Mouse (Mus musculus) spleen, postnatal 14 days (tissue): ENCODE measurements around the gene Slc17a3.

Experiments
- DNase-seq, 2 experiments: peaks; one replicate each; pipeline ENCODE4 v3.0.0; 2021 to 2022; ENCODE audit warnings: low spot score in 2 of 2

The Slc17a3 gene

DNA sequence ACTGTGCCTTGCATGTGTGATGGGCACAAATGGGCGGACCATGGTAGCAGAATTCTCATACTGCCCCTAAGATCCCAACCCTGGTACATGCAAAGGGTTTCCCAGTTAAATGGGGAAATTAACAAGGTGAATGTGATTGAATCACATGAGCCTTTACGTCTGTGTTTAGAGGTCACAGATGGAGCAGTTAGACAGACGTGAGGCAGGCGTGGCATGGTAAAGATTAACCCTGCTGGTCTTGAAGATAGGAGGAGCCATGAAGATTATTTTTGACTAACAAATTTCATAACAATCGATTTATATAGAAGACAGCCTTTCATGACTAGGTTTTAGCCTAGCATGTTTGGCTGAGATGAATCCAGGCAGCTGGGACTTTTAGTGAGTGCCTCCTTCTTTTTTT is 33.9 kb downstream of the Slc17a3 start:
- DNase-seq = no peak

DNA sequence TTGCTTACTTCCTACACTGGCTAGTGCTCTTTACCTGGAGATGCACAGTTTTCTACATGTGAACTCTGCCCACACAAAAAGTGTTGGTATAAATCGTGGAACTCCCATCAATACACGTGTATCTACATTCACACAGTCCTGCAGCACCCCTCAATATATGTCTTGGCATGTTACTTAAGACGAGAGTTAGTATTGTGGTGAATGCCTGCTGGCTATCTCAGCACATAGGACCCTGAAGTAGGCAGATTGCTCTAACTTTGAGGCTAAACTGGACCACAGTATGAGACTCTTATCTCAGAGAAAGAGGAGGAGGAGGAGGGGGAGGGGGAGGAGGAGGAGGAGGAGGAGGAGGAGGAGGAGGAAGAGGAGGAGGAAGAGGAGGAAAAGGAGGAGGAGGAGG is 39.9 kb downstream of the Slc17a3 start:
- no peak for DNase-seq

DNA sequence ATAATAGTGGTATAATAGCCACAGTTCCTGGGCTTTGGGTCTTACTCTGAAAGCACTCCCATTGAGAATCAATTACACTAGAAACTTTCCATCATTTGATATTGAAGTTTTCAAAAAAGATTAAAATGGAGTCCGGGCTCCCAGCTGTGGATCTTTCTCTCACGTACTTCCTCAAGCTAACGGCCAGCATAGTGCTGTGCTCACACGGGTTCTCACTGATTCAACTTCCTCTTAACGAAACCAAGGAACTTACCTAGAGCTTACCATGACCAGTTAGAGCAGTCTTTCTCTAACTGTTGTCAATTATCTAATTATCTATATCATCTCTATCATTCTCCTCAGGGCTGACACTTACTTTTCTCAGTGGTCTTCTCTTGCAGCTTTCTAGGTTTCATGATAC is 40.4 kb downstream of the Slc17a3 start:
- DNase-seq = no peak

DNA sequence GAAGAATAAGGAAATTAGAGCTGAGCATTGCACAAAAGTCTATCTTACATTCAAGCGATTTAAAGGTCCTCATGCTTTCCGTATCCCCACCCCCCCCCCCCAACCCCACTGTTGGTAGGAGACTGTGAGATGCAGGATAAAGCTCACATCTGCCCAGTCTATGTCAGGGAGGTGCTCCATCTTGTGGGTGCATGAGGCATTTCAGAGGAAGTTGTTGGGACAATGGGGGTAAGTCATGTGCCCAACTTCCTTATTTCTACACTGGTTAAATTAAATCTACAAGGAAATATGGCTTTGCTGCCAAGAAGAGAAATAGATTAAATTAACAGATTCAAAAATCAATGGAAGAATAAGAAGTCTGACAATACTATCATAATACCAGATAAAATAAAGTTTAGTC is 46.3 kb downstream of the Slc17a3 start:
- peak in 1 of 2 experiments; percentile 10 for DNase-seq

DNA sequence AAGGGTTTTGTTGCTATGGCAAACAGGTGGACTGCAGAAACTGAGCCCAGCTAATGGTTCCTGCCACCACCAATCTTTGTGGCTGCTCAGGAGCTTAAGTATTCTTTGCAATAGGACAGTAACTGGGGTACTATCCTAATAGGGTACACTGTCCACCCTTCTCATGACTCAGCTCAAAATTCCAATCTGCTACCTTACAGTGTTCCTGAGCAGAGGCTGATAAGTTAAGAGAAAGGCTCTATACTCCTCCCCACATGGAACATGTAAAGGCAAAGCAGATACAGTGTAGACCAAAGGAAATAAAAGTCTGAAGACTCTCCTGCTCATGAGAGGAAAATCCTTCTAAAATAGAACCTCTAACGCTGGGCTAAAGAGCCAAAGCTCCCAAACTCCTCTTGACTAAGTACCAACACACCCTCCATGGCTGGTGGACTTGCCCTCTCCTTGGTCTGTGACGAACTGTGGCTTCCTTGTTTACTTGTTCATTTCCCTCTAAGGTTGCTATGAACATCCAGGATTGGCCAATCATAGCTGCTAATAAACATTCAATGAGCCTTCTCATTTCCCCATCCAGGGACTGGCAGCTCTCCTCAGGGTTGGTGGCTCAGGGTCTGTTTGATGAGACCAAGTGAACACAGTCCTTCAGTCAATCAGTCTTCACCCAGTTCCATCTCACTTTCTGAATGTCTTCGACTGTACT is 47.9 kb downstream of the Slc17a3 start:
- no peak for DNase-seq

DNA sequence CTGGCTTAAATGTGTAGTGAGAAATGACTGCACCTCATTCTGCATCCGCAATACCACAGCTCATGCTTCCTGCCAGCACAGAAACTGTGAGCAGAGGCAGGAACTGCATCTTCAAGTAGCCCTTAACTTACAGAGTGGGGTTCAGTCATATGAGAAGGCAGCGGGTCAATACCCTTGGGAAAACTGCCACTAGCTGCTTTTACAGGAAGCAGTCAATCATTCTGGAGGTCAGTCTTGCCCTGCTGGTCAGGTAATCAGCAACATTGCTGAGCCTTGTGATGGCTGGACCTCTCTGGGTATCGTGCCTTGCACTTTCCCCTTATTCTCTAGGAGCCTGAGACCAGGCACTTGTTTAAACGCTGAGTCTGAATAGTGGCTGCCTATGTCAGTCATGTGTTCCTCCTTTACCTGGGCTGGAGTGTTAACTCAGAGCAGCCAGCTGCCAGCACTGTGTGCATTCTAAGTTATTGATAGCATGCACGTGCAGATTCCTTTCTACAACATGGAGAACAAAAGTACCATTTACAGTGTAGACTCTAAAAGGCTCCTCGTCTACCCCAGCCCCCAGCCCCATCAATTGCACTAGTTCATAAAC is 49.9 kb downstream of the Slc17a3 start:
- DNase-seq = no peak

DNA sequence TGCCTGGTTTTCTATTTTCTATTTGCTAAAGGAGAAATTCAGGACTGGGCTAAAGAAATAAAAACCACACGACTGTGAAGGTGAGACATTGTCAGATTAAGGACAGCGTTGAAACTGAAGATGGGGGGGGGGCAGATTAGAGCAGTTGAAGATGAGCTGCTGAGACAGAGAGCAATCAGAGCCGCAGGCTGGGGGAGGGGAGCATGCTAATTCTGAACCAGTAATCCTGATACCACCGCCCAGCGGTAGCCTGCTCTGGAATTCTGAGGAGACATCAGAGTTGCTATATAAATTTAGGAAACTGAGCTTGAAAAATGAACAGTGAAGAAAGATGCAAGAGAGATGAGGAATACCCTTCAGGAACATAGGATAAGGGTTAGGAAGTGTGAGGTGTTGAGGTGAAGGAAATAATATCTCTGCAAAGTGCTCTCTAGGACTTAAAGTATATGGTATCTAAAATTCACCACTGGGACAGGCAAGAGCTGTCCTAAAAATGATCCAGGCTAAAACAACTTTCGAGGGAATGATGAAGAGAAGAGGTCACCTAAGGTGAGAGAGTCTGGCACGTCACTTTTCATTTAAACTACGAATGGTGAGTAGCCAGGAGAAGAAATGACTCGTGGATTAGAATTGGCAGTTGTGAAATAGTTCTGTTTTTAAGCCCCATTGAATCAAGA is 53.5 kb downstream of the Slc17a3 start:
- no peak for DNase-seq

DNA sequence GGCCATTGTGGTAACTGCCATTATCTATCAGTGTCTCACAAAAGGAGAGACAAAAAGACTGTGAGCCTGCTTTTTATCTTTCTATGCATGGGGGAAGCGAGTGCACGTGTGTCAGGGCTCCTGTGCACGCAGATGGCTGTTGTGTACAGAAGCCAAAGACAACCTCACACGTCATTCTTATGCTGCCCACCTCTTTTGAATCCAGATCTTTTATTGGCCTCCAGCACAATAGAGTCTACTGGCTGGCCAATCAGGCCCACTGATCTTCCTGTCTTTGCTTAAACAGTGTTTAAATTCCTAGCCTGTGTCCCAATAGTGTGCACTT is 54.0 kb downstream of the Slc17a3 start:
- no peak for DNase-seq

DNA sequence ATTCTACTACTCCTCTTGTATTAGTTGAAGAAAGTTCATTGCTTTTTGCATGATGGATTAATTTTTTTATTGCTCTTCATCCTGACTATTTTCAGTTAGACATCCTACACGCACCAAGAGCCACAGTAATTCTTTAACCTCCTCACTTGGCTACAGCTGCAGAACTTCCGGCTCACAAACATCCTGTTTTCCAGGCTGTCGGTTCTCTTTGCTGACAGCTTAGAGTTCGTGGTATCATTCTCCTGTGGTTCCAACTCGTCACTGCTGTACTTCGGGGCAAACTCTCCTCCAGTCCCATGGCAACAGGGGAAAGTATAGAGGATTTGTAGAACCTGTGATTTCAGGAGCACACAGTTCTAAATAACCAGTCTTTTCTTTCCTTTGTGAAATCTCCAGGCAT is 59.0 kb downstream of the Slc17a3 start:
- DNase-seq = no peak

DNA sequence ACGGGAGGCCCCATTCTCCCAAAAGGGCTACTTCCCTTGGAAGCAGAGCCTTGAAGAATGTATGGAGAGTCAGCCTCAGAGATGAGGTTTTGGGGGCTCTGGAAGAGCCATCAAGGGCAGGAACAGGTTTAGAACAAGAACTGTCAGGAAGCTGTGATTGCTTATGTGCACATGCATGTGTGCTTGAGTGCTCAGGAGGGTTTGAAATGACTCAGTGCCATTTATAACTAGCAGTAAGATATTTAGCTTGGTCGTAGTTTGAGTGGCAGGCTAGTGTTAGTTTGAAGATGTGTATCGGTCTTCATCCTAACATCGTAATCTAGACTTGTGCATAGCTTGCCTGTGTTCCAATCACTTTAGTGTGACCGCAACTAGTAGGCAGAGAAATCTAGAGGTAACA is 67.7 kb downstream of the Slc17a3 start:
- DNase-seq = no peak

DNA sequence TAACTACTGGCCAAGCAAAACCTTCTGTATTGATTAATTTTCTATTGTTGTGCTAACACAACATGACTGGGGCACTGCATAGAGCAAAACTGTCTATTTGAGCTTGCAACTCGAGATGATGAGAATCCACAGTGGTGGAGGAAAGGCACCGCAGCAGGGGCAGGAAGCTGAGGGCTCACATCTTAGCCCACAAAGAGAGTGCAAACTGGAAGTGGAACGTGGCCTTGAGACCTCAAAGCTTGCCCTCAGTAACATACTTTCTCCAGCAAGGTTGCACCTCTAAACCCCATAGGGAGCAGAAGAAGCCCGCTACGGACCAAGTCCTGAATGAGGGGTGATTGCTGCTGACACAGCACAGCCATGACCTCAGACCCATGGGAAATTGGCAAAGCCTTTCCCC is 70.9 kb downstream of the Slc17a3 start:
- DNase-seq = no peak
